Mouse (Mus musculus): ENCODE data around the gene Trim58. TPM values are rescaled to one million over a fixed set of nuclear protein-coding genes. Genes with fewer than 3 reads are reported as not detected.

The Trim58 gene
- polyA plus RNA-seq, 1 experiment from 2014 or later = 0.26 TPM

GRCm38 (mm10) chr11:58618369-58618768 is 21.9 kb upstream of the Trim58 start:
- ATAC-seq (ENCODE audit: insufficient number of reproducible peaks, insufficient read depth, low FRiP score, low TSS enrichment) = no peak
- H3K9ac ChIP-seq = no peak overlapping the region
- H3K27ac ChIP-seq = no peak overlapping the region
- no peaks in the 10 kb centered on the region for H3K4me1 ChIP-seq
- no peak overlapping the region for H3K4me2 ChIP-seq (replicated peaks)
- H3K36me3 ChIP-seq = no peaks in the 10 kb centered on the region
- 73% methylated on average over 3 of the region's 3 CpGs for WGBS
- no peaks in the 10 kb centered on the region for H3K27me3 ChIP-seq
- no peaks in the 10 kb centered on the region for H3K9me3 ChIP-seq
- no peak overlapping the region for H3K4me3 ChIP-seq

- H3K4me2 ChIP-seq (replicated peaks) = no peak overlapping the region
- H3K9ac ChIP-seq = no peak overlapping the region
- no peaks in the 10 kb centered on the region for H3K4me1 ChIP-seq
- no peaks in the 10 kb centered on the region for H3K27me3 ChIP-seq
- H3K4me3 ChIP-seq = no peak overlapping the region
- WGBS = 78% methylated on average over 6 of the region's 6 CpGs
- H3K9me3 ChIP-seq = no peaks in the 10 kb centered on the region
- H3K36me3 ChIP-seq = no peaks in the 10 kb centered on the region
- no peak overlapping the region for H3K27ac ChIP-seq
- ATAC-seq (ENCODE audit: insufficient number of reproducible peaks, insufficient read depth, low FRiP score, low TSS enrichment) = no peak
Observed at GRCm38 (mm10) chr11:58618793-58619192, 21.5 kb upstream of the Trim58 start.

DNA sequence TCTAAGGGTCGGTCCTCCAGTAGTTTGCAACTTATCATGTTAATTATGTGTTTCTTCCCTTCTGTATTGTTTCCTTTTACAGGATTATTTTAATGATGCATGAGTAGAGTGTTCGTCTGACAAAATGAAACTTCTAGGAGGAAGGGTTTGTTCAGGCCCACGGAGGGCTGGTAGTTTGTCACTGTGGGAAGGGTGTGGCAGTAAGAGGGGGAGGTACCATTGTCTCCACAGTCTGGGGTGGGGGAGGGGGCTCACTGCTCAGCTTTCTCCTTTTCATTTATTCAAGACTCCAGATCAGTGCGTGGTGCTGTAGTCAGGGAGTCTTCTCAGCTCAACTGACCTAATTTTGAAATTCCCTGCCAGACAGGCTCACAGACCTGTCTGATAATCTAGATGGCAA is 14.1 kb upstream of the Trim58 start:
- no peak overlapping the region for H3K4me2 ChIP-seq (replicated peaks)
- H3K9me3 ChIP-seq = no peaks in the 10 kb centered on the region
- H3K27ac ChIP-seq = no peak overlapping the region
- no peak for ATAC-seq (ENCODE audit: insufficient number of reproducible peaks, insufficient read depth, low FRiP score, low TSS enrichment)
- H3K4me3 ChIP-seq = no peak overlapping the region
- no peaks in the 10 kb centered on the region for H3K4me1 ChIP-seq
- no peak overlapping the region for H3K9ac ChIP-seq
- 63% methylated on average over 4 of the region's 4 CpGs for WGBS
- H3K36me3 ChIP-seq = no peaks in the 10 kb centered on the region
- no peaks in the 10 kb centered on the region for H3K27me3 ChIP-seq

- no peak for ATAC-seq (ENCODE audit: insufficient number of reproducible peaks, insufficient read depth, low FRiP score, low TSS enrichment)
- WGBS = 76% methylated on average over 5 of the region's 5 CpGs
- H3K4me1 ChIP-seq = no peaks in the 10 kb centered on the region
Observed at GRCm38 (mm10) chr11:58630401-58630800, 9.9 kb upstream of the Trim58 start, which contains the start of gene Olfr323. TSS of gene Olfr323 (minus strand) at chr11:58630501.

DNA sequence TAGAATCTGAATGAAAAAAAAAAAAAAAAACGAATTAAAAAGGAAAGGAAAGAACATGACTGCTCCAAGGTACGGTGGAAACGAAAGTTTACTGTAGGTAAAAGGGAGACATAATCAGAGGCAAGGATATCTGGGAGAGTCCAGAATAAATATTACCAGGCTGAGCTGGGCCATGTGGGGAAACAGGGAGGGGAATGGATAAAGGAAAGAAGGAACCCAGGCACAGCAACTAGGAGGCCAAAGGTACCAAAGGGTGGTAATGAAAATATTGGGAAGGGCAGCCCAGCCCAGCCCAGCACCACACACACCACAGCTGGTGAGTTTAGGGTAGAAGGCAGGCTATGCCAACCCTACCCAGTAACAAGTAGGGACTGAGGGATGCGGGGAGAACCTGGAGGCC is 5.4 kb upstream of the Trim58 start:
- H3K36me3 ChIP-seq = no peaks in the 10 kb centered on the region
- 62% methylated on average over 4 of the region's 4 CpGs for WGBS
- H3K27ac ChIP-seq = no peak overlapping the region
- H3K4me2 ChIP-seq (replicated peaks) = no peak overlapping the region
- no peak overlapping the region for H3K9ac ChIP-seq
- no peaks in the 10 kb centered on the region for H3K9me3 ChIP-seq
- peaks cover 2% of the 10 kb centered on the region; the same call in 1 of the 2 replicates for H3K27me3 ChIP-seq
- no peaks in the 10 kb centered on the region for H3K4me1 ChIP-seq
- no peak for ATAC-seq (ENCODE audit: insufficient number of reproducible peaks, insufficient read depth, low FRiP score, low TSS enrichment)
- H3K4me3 ChIP-seq = no peak overlapping the region

More at GRCm38 (mm10) chr11:58630401-58630800, 9.9 kb upstream of the Trim58 start, which contains the start of gene Olfr323:
- Histone ChIP-seq H3K27me3 (no peaks in the 10 kb centered on the region), H3K27ac (no peak within 1 kb of the TSS), H3K9ac (no peak within 1 kb of the TSS), H3K36me3 (no peaks in the 10 kb centered on the region), H3K4me3 (no peak within 1 kb of the TSS), H3K4me2 (replicated peaks) (no peak within 1 kb of the TSS), H3K9me3 (no peaks in the 10 kb centered on the region)

GRCm38 (mm10) chr11:58636376-58636977 is 3.8 kb upstream of the Trim58 start:
- H3K27me3 ChIP-seq = peaks cover 16% of the 10 kb centered on the region
- no peak overlapping the region for H3K4me3 ChIP-seq
- no peak overlapping the region for H3K27ac ChIP-seq
- WGBS = 25% methylated on average over 4 of the region's 4 CpGs
- H3K9ac ChIP-seq = no peak overlapping the region
- H3K4me2 ChIP-seq (replicated peaks) = no peak overlapping the region
- no peak for ATAC-seq (ENCODE audit: insufficient number of reproducible peaks, insufficient read depth, low FRiP score, low TSS enrichment)
- H3K36me3 ChIP-seq = no peaks in the 10 kb centered on the region
- H3K9me3 ChIP-seq = no peaks in the 10 kb centered on the region
- H3K4me1 ChIP-seq = peaks cover 9% of the 10 kb centered on the region

- no peak overlapping the region for H3K4me3 ChIP-seq
- no peak for ATAC-seq (ENCODE audit: insufficient number of reproducible peaks, insufficient read depth, low FRiP score, low TSS enrichment)
- H3K9ac ChIP-seq = no peak overlapping the region
- no peaks in the 10 kb centered on the region for H3K9me3 ChIP-seq
- peaks cover 23% of the 10 kb centered on the region for H3K27me3 ChIP-seq
- H3K27ac ChIP-seq = no peak overlapping the region
- no peaks in the 10 kb centered on the region for H3K36me3 ChIP-seq
- H3K4me1 ChIP-seq = peaks cover 9% of the 10 kb centered on the region
- 48% methylated on average over 7 of the region's 7 CpGs for WGBS
- H3K4me2 ChIP-seq (replicated peaks) = no peak overlapping the region
Observed at GRCm38 (mm10) chr11:58638176-58638701, 2.0 kb upstream of the Trim58 start.

DNA sequence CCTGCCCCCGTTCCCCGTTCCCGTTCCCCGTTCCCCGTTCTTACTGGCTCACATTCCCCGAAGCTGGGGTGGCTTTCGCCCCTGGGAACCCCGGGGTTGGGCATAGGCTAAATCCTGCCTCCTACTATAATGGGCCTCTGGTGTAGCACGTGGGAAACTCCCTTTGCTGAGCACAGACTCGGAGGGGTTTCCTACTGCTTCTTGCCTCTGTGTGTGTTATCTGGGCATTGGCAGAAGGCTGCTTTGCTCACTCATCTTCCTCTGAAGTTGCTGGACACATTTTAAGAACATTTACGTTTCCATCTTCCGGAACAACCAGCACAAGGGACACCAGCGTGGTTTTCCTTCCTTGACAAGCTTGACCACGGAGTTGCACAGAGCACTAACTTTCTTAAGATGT is 792 bp downstream of the Trim58 start:
- H3K27ac ChIP-seq = no peak overlapping the region
- H3K27me3 ChIP-seq = peaks cover 23% of the 10 kb centered on the region
- no peak for ATAC-seq (ENCODE audit: insufficient number of reproducible peaks, insufficient read depth, low FRiP score, low TSS enrichment)

DNA sequence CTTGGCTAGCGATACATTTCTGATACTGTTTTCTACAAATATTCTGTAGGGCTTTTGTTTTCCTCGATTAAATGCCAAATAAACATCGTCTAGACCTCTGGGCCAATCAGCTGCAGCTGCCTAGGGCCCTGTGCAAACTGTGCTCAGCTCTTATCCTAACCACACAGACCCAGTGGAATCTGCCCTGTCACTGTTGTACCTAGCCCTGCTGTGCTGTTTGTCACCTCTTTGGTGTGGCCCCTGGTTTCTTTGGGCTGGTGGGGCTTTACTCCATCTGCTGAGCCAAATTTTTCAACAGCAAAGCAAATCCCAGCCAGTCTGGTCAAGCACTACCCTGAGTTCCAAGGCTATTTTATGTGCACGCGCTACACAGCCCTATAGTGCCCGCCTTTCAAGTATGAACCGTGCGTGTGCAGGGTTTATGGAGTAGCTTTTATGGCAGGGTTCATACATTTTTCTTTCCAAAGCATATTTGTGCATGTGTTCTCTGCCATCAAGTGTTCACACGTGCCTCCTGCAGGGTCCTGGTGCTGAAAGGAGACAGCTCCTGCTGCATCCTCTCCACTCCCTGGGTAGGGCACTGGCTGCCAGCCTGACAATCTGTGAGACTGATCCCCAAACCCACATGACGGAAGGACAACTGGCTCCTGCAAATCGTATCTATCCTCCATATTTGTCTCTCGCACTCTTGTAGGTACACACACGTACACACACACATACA is 1.5 kb downstream of the Trim58 start:
- WGBS = 83% methylated on average over 13 of the region's 13 CpGs
- H3K4me1 ChIP-seq = peaks cover 9% of the 10 kb centered on the region
- no peak overlapping the region for H3K9ac ChIP-seq
- H3K36me3 ChIP-seq = no peaks in the 10 kb centered on the region
- 0 out of 2 replicates have a peak overlapping the region, but pooled peaks have one; percentile 19 for H3K27ac ChIP-seq
- ATAC-seq (ENCODE audit: insufficient number of reproducible peaks, insufficient read depth, low FRiP score, low TSS enrichment) = peak; percentile 81; the same call in 1 of the 2 replicates
- H3K4me2 ChIP-seq (replicated peaks) = no peak overlapping the region
- H3K9me3 ChIP-seq = no peaks in the 10 kb centered on the region
- no peak overlapping the region for H3K4me3 ChIP-seq
- peaks cover 23% of the 10 kb centered on the region for H3K27me3 ChIP-seq

More for the DNA sequence above, 792 bp downstream of the Trim58 start:
- peak overlapping the region; percentile 28; the same call in 1 of the 2 replicates for H3K9ac ChIP-seq
- peak overlapping the region; percentile 33 for H3K4me3 ChIP-seq
- H3K9me3 ChIP-seq = no peaks in the 10 kb centered on the region
- peaks cover 9% of the 10 kb centered on the region for H3K4me1 ChIP-seq
- H3K36me3 ChIP-seq = no peaks in the 10 kb centered on the region
- H3K4me2 ChIP-seq (replicated peaks) = peak overlapping the region; percentile 73
- WGBS = 21% methylated on average over 14 of the region's 14 CpGs

GRCm38 (mm10) chr11:58643350-58643749 is 3.1 kb downstream of the Trim58 start:
- Histone ChIP-seq H3K9ac (no peak overlapping the region), H3K36me3 (no peaks in the 10 kb centered on the region), H3K4me3 (no peak overlapping the region), H3K27ac (no peak overlapping the region), H3K9me3 (no peaks in the 10 kb centered on the region), H3K27me3 (peaks cover 23% of the 10 kb centered on the region), H3K4me1 (peaks cover 9% of the 10 kb centered on the region), H3K4me2 (replicated peaks) (no peak overlapping the region)
- 33% methylated on average over 6 of the region's 6 CpGs for WGBS
- ATAC-seq (ENCODE audit: insufficient number of reproducible peaks, insufficient read depth, low FRiP score, low TSS enrichment) = no peak

DNA sequence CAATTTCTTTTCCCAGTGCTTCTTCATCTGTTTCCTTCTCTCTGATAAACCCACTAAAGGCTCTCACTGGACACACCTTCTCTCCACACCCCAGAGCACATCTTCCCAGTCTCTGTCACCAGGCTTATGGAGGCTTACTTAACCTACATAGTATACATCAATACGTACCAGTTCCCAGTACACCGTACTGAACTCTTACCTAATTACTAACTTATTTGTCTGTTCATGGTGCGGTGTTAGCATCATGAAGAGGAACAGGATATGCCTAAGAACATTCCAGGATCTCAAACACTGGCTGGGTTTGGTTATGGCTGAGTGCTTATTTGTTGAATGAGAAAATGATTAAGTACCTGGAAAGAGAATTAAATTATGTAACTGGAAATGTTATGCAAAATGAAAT is 14.9 kb downstream of the Trim58 start:
- 82% methylated on average over 3 of the region's 3 CpGs for WGBS
- no peaks in the 10 kb centered on the region for H3K27me3 ChIP-seq
- H3K9me3 ChIP-seq = no peaks in the 10 kb centered on the region
- no peak overlapping the region for H3K9ac ChIP-seq
- H3K4me2 ChIP-seq (replicated peaks) = no peak overlapping the region
- H3K4me3 ChIP-seq = no peak overlapping the region
- no peak overlapping the region for H3K27ac ChIP-seq
- H3K36me3 ChIP-seq = no peaks in the 10 kb centered on the region
- ATAC-seq (ENCODE audit: insufficient number of reproducible peaks, insufficient read depth, low FRiP score, low TSS enrichment) = no peak
- no peaks in the 10 kb centered on the region for H3K4me1 ChIP-seq

GRCm38 (mm10) chr11:58658596-58658995 is 18.3 kb downstream of the Trim58 start, which contains the start of gene Olfr322:
TSS of gene Olfr322 (plus strand) at chr11:58658782.
- Histone ChIP-seq H3K4me3 (no peak within 1 kb of the TSS), H3K36me3 (no peaks in the 10 kb centered on the region), H3K9ac (no peak within 1 kb of the TSS), H3K9me3 (no peaks in the 10 kb centered on the region), H3K27me3 (no peaks in the 10 kb centered on the region), H3K4me2 (replicated peaks) (no peak within 1 kb of the TSS), H3K4me1 (no peaks in the 10 kb centered on the region), H3K27ac (no peak within 1 kb of the TSS)
- 87% methylated on average over 4 of the region's 4 CpGs for WGBS
- ATAC-seq (ENCODE audit: insufficient number of reproducible peaks, insufficient read depth, low FRiP score, low TSS enrichment) = no peak

Measured in embryonic facial prominence, embryonic 12.5 days (tissue).